Mouse (Mus musculus) CH12.LX (cell line): ENCODE results near the gene Clca2. TPM values are rescaled to one million over a fixed set of nuclear protein-coding genes. Genes with fewer than 3 reads are reported as not detected.

Experiments used
- DNase-seq: peaks from one replicate; pipeline ENCODE4 v3.0.0-alpha.2; 2013; ENCODE audit errors: extremely low read depth
- H3K27ac ChIP-seq: 2 replicates; pipeline ENCODE4 v1.5.1; 2012; ENCODE audit warnings: low read depth, mild to moderate bottlenecking, control low read depth, moderate library complexity; ENCODE audit not compliant: insufficient read depth
- H3K27me3 ChIP-seq: replicated peaks from 2 replicates; pipeline ENCODE3; 2012; ENCODE audit warnings: inconsistent platforms
- H3K36me3 ChIP-seq, 2 experiments: replicated peaks in 1 of 2; 2 replicates each; pipeline versions ENCODE3 to v1.6.1; 2012; ENCODE audit warnings: inconsistent platforms in 1 of 2, low read length in 1 of 2, mild to moderate bottlenecking in 1 of 2, mixed read lengths in 1 of 2, moderate library complexity in 1 of 2; ENCODE audit not compliant: control insufficient read depth in 1 of 2, insufficient read depth in 1 of 2
- H3K4me1 ChIP-seq, 2 experiments: 2 replicates each; pipeline ENCODE4 v1.6.1; 2012; ENCODE audit warnings: inconsistent platforms in 1 of 2, moderate library complexity in 1 of 2; ENCODE audit not compliant: insufficient read depth in 2 of 2, control insufficient read depth in 1 of 2
- H3K4me2 ChIP-seq: 2 replicates; pipeline ENCODE4 v1.6.1; 2012; ENCODE audit warnings: low read depth, mild to moderate bottlenecking, control low read depth; ENCODE audit not compliant: poor library complexity, insufficient read depth, severe bottlenecking
- H3K4me3 ChIP-seq, 3 experiments: fragments of 150-350 bp in 1 of 3; sonication (generic) in 1 of 3; replicated peaks in 1 of 3; 2 replicates each; pipeline versions ENCODE3 to v1.5.1; 2011 to 2012; ENCODE audit warnings: low read depth in 2 of 3, low read length in 2 of 3, mild to moderate bottlenecking in 2 of 3, moderate library complexity in 2 of 3, control low read depth in 1 of 3, improper control_type of control experiment in 1 of 3, inconsistent platforms in 1 of 3, mixed read lengths in 1 of 3; ENCODE audit not compliant: poor library complexity in 1 of 3
- H3K79me2 ChIP-seq: replicated peaks from 2 replicates; pipeline ENCODE4 v1.6.1; 2012; ENCODE audit warnings: mild to moderate bottlenecking, moderate library complexity; ENCODE audit not compliant: control insufficient read depth, poor library complexity, insufficient read depth, severe bottlenecking; ENCODE audit errors: extremely low read depth
- H3K9ac ChIP-seq: 2 replicates; pipeline ENCODE4 v1.6.1; 2012; ENCODE audit warnings: low read depth, mild to moderate bottlenecking, control low read depth, moderate library complexity; ENCODE audit not compliant: insufficient read depth
- H3K9me3 ChIP-seq: replicated peaks from 2 replicates; pipeline ENCODE3; 2012; ENCODE audit warnings: low read length, inconsistent platforms, mixed read lengths
- BHLHE40 ChIP-seq: IDR thresholded peaks from 2 replicates; pipeline ENCODE4 v1.6.1; 2011; ENCODE audit warnings: mild to moderate bottlenecking, low read depth, low read length, improper control_type of control experiment
- CHD1 ChIP-seq: IDR thresholded peaks from 2 replicates; pipeline ENCODE4 v1.6.1; 2012; ENCODE audit warnings: low read depth, low read length, improper control_type of control experiment, inconsistent platforms
- CHD2 ChIP-seq: IDR thresholded peaks from 2 replicates; pipeline ENCODE4 v1.6.1; 2011; ENCODE audit warnings: low read length, improper control_type of control experiment
- CTCF ChIP-seq, 2 experiments: IDR thresholded peaks in 1 of 2; conservative IDR thresholded peaks in 1 of 2; 2 replicates each; pipeline ENCODE4 v1.5.1; 2011 to 2012; ENCODE audit warnings: low read depth in 2 of 2, low read length in 2 of 2, improper control_type of control experiment in 1 of 2, inconsistent platforms in 1 of 2, mild to moderate bottlenecking in 1 of 2, moderate library complexity in 1 of 2
- E2F4 ChIP-seq: IDR thresholded peaks from 2 replicates; pipeline ENCODE4 v1.6.1; 2011; ENCODE audit warnings: low read depth, low read length, improper control_type of control experiment; ENCODE audit not compliant: insufficient replicate concordance
- ELF1 ChIP-seq: IDR thresholded peaks from 2 replicates; pipeline ENCODE4 v1.6.1; 2014; ENCODE audit warnings: low read depth, mild to moderate bottlenecking, inconsistent platforms, low read length, improper control_type of control experiment
- EP300 ChIP-seq: IDR thresholded peaks from 2 replicates; pipeline ENCODE4 v1.6.1; 2011; ENCODE audit warnings: low read length, improper control_type of control experiment
- ETS1 ChIP-seq: conservative IDR thresholded peaks from 2 replicates; pipeline ENCODE4 v1.6.1; 2012; ENCODE audit warnings: low read depth, mild to moderate bottlenecking, inconsistent platforms, low read length, improper control_type of control experiment, moderate library complexity
- GABPA ChIP-seq: IDR thresholded peaks from 2 replicates; pipeline ENCODE4 v1.6.1; 2012; ENCODE audit warnings: low read depth, low read length, improper control_type of control experiment, inconsistent platforms; ENCODE audit not compliant: insufficient replicate concordance
- HCFC1 ChIP-seq: IDR thresholded peaks from 2 replicates; pipeline ENCODE4 v1.6.1; 2012; ENCODE audit warnings: low read depth, mild to moderate bottlenecking, inconsistent platforms, low read length, improper control_type of control experiment
- IRF4 ChIP-seq: IDR thresholded peaks from 2 replicates; pipeline ENCODE4 v1.6.1; 2014; ENCODE audit warnings: low read depth, mild to moderate bottlenecking, inconsistent platforms, low read length, improper control_type of control experiment
- JUN ChIP-seq: IDR thresholded peaks from 2 replicates; pipeline ENCODE4 v1.6.1; 2011; ENCODE audit warnings: low read depth, mild to moderate bottlenecking, low read length, improper control_type of control experiment, moderate library complexity; ENCODE audit not compliant: insufficient read depth
- JUND ChIP-seq: conservative IDR thresholded peaks from 2 replicates; pipeline ENCODE4 v1.6.1; 2011; ENCODE audit warnings: low read depth, low read length, improper control_type of control experiment
- KAT2A ChIP-seq: IDR thresholded peaks from 2 replicates; pipeline ENCODE4 v1.6.1; 2012; ENCODE audit warnings: low read length, improper control_type of control experiment, inconsistent platforms; ENCODE audit not compliant: insufficient replicate concordance
- MAFK ChIP-seq: IDR thresholded peaks from 2 replicates; pipeline ENCODE4 v1.6.1; 2011; ENCODE audit warnings: low read length, improper control_type of control experiment; ENCODE audit not compliant: insufficient replicate concordance
- MAX ChIP-seq: IDR thresholded peaks from 2 replicates; pipeline ENCODE4 v1.6.1; 2011; ENCODE audit warnings: low read length, improper control_type of control experiment
- MAZ ChIP-seq: IDR thresholded peaks from 2 replicates; pipeline ENCODE4 v1.6.1; 2012; ENCODE audit warnings: low read depth, mild to moderate bottlenecking, inconsistent platforms, low read length, improper control_type of control experiment, moderate library complexity
- MEF2A ChIP-seq: IDR thresholded peaks from 2 replicates; pipeline ENCODE4 v1.6.1; 2014; ENCODE audit warnings: low read depth, mild to moderate bottlenecking, inconsistent platforms, low read length, improper control_type of control experiment, borderline replicate concordance
- MXI1 ChIP-seq: IDR thresholded peaks from 2 replicates; pipeline ENCODE4 v1.6.1; 2011; ENCODE audit warnings: mild to moderate bottlenecking, low read depth, low read length, improper control_type of control experiment
- MYC ChIP-seq: IDR thresholded peaks from 2 replicates; pipeline ENCODE4 v1.6.1; 2011; ENCODE audit warnings: low read depth, mild to moderate bottlenecking, improper control_type of control experiment, low read length
- NELFE ChIP-seq: IDR thresholded peaks from 2 replicates; pipeline ENCODE4 v1.6.1; 2011; ENCODE audit warnings: low read depth, low read length, improper control_type of control experiment
- NRF1 ChIP-seq: IDR thresholded peaks from 2 replicates; pipeline ENCODE4 v1.6.1; 2014; ENCODE audit warnings: low read depth, mild to moderate bottlenecking, inconsistent platforms, low read length, improper control_type of control experiment, moderate library complexity
- PAX5 ChIP-seq: IDR thresholded peaks from 2 replicates; pipeline ENCODE4 v1.6.1; 2012; ENCODE audit warnings: low read length, inconsistent platforms, mixed read lengths
- POLR2A ChIP-seq: IDR thresholded peaks from 2 replicates; pipeline ENCODE4 v1.6.1; 2011; ENCODE audit warnings: low read depth, mild to moderate bottlenecking, improper control_type of control experiment, low read length
- POLR2AphosphoS2 ChIP-seq: IDR thresholded peaks from 2 replicates; pipeline ENCODE4 v1.6.1; 2011; ENCODE audit warnings: low read depth, low read length, improper control_type of control experiment
- RAD21 ChIP-seq: IDR thresholded peaks from 2 replicates; pipeline ENCODE4 v1.6.1; 2011; ENCODE audit warnings: low read depth, mild to moderate bottlenecking, low read length, improper control_type of control experiment, moderate library complexity
- RCOR1 ChIP-seq: conservative IDR thresholded peaks from 2 replicates; pipeline ENCODE4 v1.6.1; 2012; ENCODE audit warnings: low read depth, mild to moderate bottlenecking, inconsistent platforms, low read length, improper control_type of control experiment
- SIN3A ChIP-seq: IDR thresholded peaks from 2 replicates; pipeline ENCODE4 v1.6.1; 2012; ENCODE audit warnings: low read length, improper control_type of control experiment, inconsistent platforms
- SMC3 ChIP-seq: IDR thresholded peaks from 2 replicates; pipeline ENCODE4 v1.6.1; 2011; ENCODE audit warnings: low read depth, low read length, improper control_type of control experiment
- TBP ChIP-seq: conservative IDR thresholded peaks from 2 replicates; pipeline ENCODE4 v1.6.1; 2011; ENCODE audit warnings: low read depth, low read length, improper control_type of control experiment
- TCF12 ChIP-seq: IDR thresholded peaks from 2 replicates; pipeline ENCODE4 v1.6.1; 2014; ENCODE audit warnings: low read depth, mild to moderate bottlenecking, inconsistent platforms, low read length, improper control_type of control experiment
- UBTF ChIP-seq: IDR thresholded peaks from 2 replicates; pipeline ENCODE4 v1.6.1; 2012; ENCODE audit warnings: low read depth, mild to moderate bottlenecking, inconsistent platforms, low read length, improper control_type of control experiment, moderate library complexity
- USF1 ChIP-seq: IDR thresholded peaks from 2 replicates; pipeline ENCODE4 v1.6.1; 2014; ENCODE audit warnings: low read depth, mild to moderate bottlenecking, inconsistent platforms, low read length, improper control_type of control experiment
- USF2 ChIP-seq: conservative IDR thresholded peaks from 2 replicates; pipeline ENCODE4 v1.6.1; 2011; ENCODE audit warnings: low read depth, low read length, improper control_type of control experiment
- ZC3H11A ChIP-seq: IDR thresholded peaks from 2 replicates; pipeline ENCODE4 v1.6.1; 2012; ENCODE audit warnings: low read depth, mild to moderate bottlenecking, inconsistent platforms, low read length, improper control_type of control experiment
- ZKSCAN1 ChIP-seq: IDR thresholded peaks from 2 replicates; pipeline ENCODE4 v1.6.1; 2012; ENCODE audit warnings: low read depth, inconsistent platforms, low read length, improper control_type of control experiment, borderline replicate concordance
- ZMIZ1 ChIP-seq: IDR thresholded peaks from 2 replicates; pipeline ENCODE4 v1.6.1; 2012; ENCODE audit warnings: low read depth, mild to moderate bottlenecking, inconsistent platforms, low read length, improper control_type of control experiment
- ZNF384 ChIP-seq: IDR thresholded peaks from 2 replicates; pipeline ENCODE4 v1.6.1; 2012; ENCODE audit warnings: low read depth, low read length, improper control_type of control experiment, inconsistent platforms
- dilution Hi-C: fragments of 300-500 bp; cut with MboI; formaldehyde crosslinking; loops from 2 replicates; pipeline ENCODE4 v1.14.3; 2020; ENCODE audit warnings: low sequenced_read_pairs; ENCODE audit not compliant: extremely low pct_unique_long_range_greater_than_20kb, extremely low pct_ligation_motif_present
- in situ Hi-C: fragments of 300-500 bp; cut with MboI; formaldehyde crosslinking; loops from 3 replicates; pipeline ENCODE4 v1.14.3; 2019; ENCODE audit warnings: low sequenced_read_pairs, low pct_ligation_motif_present, low pct_unique_long_range_greater_than_20kb, mixed read lengths
- polyA plus RNA-seq: library from polyadenylated mRNA; unstranded; fragments of >175 nt; gene quantifications from 2 replicates; pipeline ENCODE4 v1.2.1, GENCODE M21; 2012; ENCODE audit warnings: low read depth; ENCODE audit not compliant: insufficient read length
- total RNA-seq, 2 experiments: library from RNA; depleted of rRNA; stranded (reverse); fragments of 300-350 nt in 1 of 2; fragments of >200 nt in 1 of 2; gene quantifications; 2 replicates each; pipeline ENCODE4 v1.2.3; 2012 to 2014

Gene Clca2
- total and polyA plus RNA-seq, 3 experiments, result 0.07 to 0.17 (median 0.13) TPM

DNA sequence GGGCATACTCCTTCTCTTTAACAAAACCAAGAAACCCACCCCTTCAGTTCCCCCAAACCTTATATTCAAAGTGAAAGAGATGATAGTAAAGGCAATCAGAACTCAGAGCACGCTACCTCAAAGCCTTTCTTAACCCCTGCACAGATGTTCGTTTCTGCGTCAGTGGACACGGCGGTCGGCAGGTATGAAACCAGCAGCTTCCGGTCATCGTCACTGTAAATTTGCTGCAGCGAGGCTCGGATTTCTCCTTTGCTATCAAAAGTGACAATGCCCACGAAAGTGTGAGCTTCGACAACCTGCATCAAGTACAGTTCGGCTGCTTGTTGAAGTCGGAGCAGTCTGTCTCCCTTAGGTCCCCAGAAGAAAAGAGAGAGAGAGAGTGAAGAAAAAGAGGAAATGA, 13.1 kb downstream of the Clca2 start:
- no peaks in the 10 kb centered on the region for H3K79me2 ChIP-seq

DNA sequence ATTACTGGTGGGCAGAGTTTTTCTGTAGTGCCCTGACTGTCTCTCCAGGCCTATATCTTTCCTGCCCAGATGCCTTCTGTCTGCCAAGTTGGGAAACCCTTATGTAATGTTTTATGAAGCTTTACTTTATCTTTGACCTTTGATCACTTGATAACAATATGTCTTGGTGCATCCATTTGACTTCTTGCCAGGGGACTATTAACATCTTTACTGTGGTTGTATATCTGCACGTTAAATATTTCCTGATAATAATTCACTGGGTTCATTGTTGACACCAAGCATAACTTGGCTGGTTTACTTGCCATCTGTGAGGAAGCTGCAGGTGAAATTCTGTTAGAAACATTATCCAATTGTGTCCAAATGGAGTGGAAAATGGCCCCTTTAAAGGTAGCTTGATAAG, 16.2 kb downstream of the Clca2 start:
- Histone ChIP-seq H3K4me1 (peaks cover 2 to 9% of the 10 kb centered on the region in 2 experiments; a peak in 2 of 4 replicates), H3K9ac (no peak overlapping the region), H3K79me2 (no peaks in the 10 kb centered on the region), H3K4me3 (no peak overlapping the region), H3K36me3 (no peaks in the 10 kb centered on the region), H3K4me2 (no peak overlapping the region), H3K27me3 (no peaks in the 10 kb centered on the region), H3K27ac (no peak overlapping the region), H3K9me3 (peaks cover 3% of the 10 kb centered on the region)
- TF ChIP-seq JUN (no peak), MYC (no peak), HCFC1 (no peak), MXI1 (no peak), CHD2 (no peak), GABPA (no peak)
- no peak for DNase-seq
- dilution Hi-C loops, result no loop called here
- in situ Hi-C loops, result no loop called here

More for the DNA sequence above, 13.1 kb downstream of the Clca2 start:
- H3K27me3 ChIP-seq, result no peaks in the 10 kb centered on the region
- H3K4me2 ChIP-seq, result peak overlapping the region; percentile 86
- in situ Hi-C loops (no loop called here), dilution Hi-C loops (no loop called here)
- peaks cover 2 to 9% of the 10 kb centered on the region in 2 experiments; a peak in 2 of 4 replicates for H3K4me1 ChIP-seq
- H3K27ac ChIP-seq, result no peak overlapping the region
- no peak overlapping the region for H3K9ac ChIP-seq
- peak; percentile 13 for DNase-seq
- peak overlapping the region in 1 of 3 experiments; percentile 3 for H3K4me3 ChIP-seq
- H3K9me3 ChIP-seq, result peaks cover 3% of the 10 kb centered on the region
- no peak for TF ChIP-seq POLR2A
- no peak for TF ChIP-seq MAZ
- no peak for TF ChIP-seq CHD2
- TF ChIP-seq EP300, result peak; percentile 61
- no peak for TF ChIP-seq E2F4
- TF ChIP-seq MYC, result no peak
- no peak for TF ChIP-seq CTCF (conservative IDR thresholded peaks at IDR 0.05 in 1 of 2, IDR thresholded peaks at IDR 0.05 in 1 of 2; ENCODE audit: low read depth in 2 of 2, low read length in 2 of 2)
- no peak for TF ChIP-seq MAX
- TF ChIP-seq BHLHE40, result peak; percentile 35; the same call in 1 of the 2 replicates
- TF ChIP-seq GABPA, result no peak
- TF ChIP-seq SIN3A, result no peak
- no peak for TF ChIP-seq PAX5
- TF ChIP-seq JUN, result no peak
- TF ChIP-seq NELFE, result no peak
- no peak for TF ChIP-seq USF1
- TF ChIP-seq ELF1, result 0 out of 2 replicates have a peak, but pooled peaks have one; percentile 14
- TF ChIP-seq ZMIZ1, result no peak
- TF ChIP-seq POLR2AphosphoS2, result no peak
- TF ChIP-seq ZC3H11A, result no peak
- no peak for TF ChIP-seq MEF2A
- TF ChIP-seq CHD1, result no peak
- TF ChIP-seq ZKSCAN1, result no peak
- no peak for TF ChIP-seq ETS1
- TF ChIP-seq UBTF, result no peak
- peak; percentile 63 for TF ChIP-seq IRF4
- TF ChIP-seq TCF12, result peak; percentile 46; the same call in 1 of the 2 replicates
- TF ChIP-seq ZNF384, result no peak
- no peak for TF ChIP-seq JUND
- TF ChIP-seq RAD21, result no peak
- no peak for TF ChIP-seq RCOR1
- no peak for TF ChIP-seq TBP
- no peak for TF ChIP-seq HCFC1
- TF ChIP-seq NRF1, result no peak
- no peak for TF ChIP-seq MXI1
- TF ChIP-seq KAT2A, result no peak
- TF ChIP-seq SMC3, result no peak
- no peak for TF ChIP-seq MAFK
- no peak for TF ChIP-seq USF2
- no peaks in the 10 kb centered on the region for H3K36me3 ChIP-seq
